Mouse (Mus musculus): Measurements from ENCODE around the gene Tmem217. TPM values are rescaled to one million over a fixed set of nuclear protein-coding genes. Genes with fewer than 3 reads are reported as not detected.

The Tmem217 gene
- total and polyA plus RNA-seq, 3 experiments = 0.26 to 0.76 TPM; not detected in 1

DNA sequence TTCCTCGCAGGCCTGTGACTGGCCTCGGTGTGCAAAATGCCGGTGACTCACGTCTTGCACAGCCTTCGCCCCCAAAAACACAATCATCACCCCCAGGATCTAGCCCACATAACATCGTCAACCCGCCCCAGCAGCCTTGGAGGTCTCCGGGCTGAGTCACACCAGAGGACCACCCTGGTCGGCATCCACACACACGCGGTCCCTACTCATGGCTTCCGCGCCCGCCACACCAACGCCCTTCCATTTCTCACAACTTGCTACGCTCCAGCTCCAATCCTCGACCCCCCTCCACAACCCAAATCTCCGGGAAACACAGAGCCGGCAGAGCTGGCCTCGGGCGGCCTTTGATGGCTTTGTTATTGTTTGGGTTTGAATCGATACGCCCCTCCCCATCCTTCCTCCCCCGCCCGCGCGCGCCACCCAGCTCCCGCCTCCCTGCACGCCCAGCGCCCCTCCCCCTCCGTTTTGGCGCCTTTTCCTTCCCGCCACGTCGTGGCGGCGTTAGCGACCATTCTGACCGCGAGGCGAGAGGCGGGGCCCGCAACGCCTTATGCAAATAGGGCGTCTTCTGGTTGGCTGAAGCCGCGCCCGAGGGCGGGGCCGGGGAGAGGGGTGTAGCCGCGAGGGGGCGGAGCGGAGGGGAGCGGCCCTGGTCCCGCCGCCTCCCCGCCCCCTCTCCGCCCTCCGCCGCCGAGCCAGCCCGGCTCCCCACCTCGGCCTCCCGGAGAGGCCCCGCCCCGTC is 62.0 kb downstream of the Tmem217 start:
- in situ Hi-C loops (cut with MboI; ENCODE audit: low pct_ligation_motif_present, low pct_unique_long_range_greater_than_20kb, low sequenced_read_pairs) (loop anchor here (5.0 kb wide), 1 partner anchor 93 kb away; no protein-coding TSS in a partner anchor), dilution Hi-C loops (cut with MboI; ENCODE audit: extremely low pct_ligation_motif_present, extremely low pct_unique_long_range_greater_than_20kb, low sequenced_read_pairs) (no loop called here)
- no peaks in the 10 kb centered on the region for H3K27me3 ChIP-seq (replicated peaks)
- DNase-seq (ENCODE audit: extremely low read depth) = peak; percentile 99
- peaks cover 13 to 36% of the 10 kb centered on the region in 2 experiments for H3K36me3 ChIP-seq (replicated peaks in 1 of 2; ENCODE audit: control insufficient read depth in 1 of 2, insufficient read depth in 1 of 2, low read length in 1 of 2)
- peak overlapping the region; percentile 90 for H3K9ac ChIP-seq (ENCODE audit: insufficient read depth, low read depth)
- peaks cover 6 to 33% of the 10 kb centered on the region in 2 experiments; a peak in 3 of 4 replicates for H3K4me1 ChIP-seq (ENCODE audit: control insufficient read depth in 1 of 2, insufficient read depth in 2 of 2)
- H3K27ac ChIP-seq (ENCODE audit: insufficient read depth, low read depth) = peak overlapping the region; percentile 80
- H3K79me2 ChIP-seq (replicated peaks; ENCODE audit: control insufficient read depth, extremely low read depth, insufficient read depth, poor library complexity, severe bottlenecking) = peaks cover 43% of the 10 kb centered on the region
- H3K9me3 ChIP-seq (replicated peaks; ENCODE audit: low read length) = no peaks in the 10 kb centered on the region
- peak overlapping the region; percentile 75 for H3K4me2 ChIP-seq (ENCODE audit: insufficient read depth, low read depth, poor library complexity, severe bottlenecking)
- no peak for TF ChIP-seq ZC3H11A (IDR thresholded peaks at IDR 0.05; ENCODE audit: low read depth, low read length)
- TF ChIP-seq ZNF384 (IDR thresholded peaks at IDR 0.05; ENCODE audit: low read depth, low read length) = no peak
- no peak for TF ChIP-seq TBP (conservative IDR thresholded peaks at IDR 0.05; ENCODE audit: low read depth, low read length)
- no peak for TF ChIP-seq NELFE (IDR thresholded peaks at IDR 0.05; ENCODE audit: low read depth, low read length)
- TF ChIP-seq CHD2 (IDR thresholded peaks at IDR 0.05; ENCODE audit: low read length) = peak; percentile 85
- TF ChIP-seq PAX5 (IDR thresholded peaks at IDR 0.05; ENCODE audit: low read length) = no peak
- TF ChIP-seq MEF2A (IDR thresholded peaks at IDR 0.05; ENCODE audit: borderline replicate concordance, low read depth, low read length) = no peak
- TF ChIP-seq KAT2A (IDR thresholded peaks at IDR 0.05; ENCODE audit: insufficient replicate concordance, low read length) = peak; percentile 78
- TF ChIP-seq EP300 (IDR thresholded peaks at IDR 0.05; ENCODE audit: low read length) = no peak
- TF ChIP-seq MXI1 (IDR thresholded peaks at IDR 0.05; ENCODE audit: low read depth, low read length) = peak; percentile 69; the same call in 1 of the 2 replicates
- no peak for TF ChIP-seq MAFK (IDR thresholded peaks at IDR 0.05; ENCODE audit: insufficient replicate concordance, low read length)
- TF ChIP-seq HCFC1 (IDR thresholded peaks at IDR 0.05; ENCODE audit: low read depth, low read length) = no peak; the same call in 1 of the 2 replicates
- peak; percentile 92 for TF ChIP-seq SIN3A (IDR thresholded peaks at IDR 0.05; ENCODE audit: low read length)
- TF ChIP-seq MYC (IDR thresholded peaks at IDR 0.05; ENCODE audit: low read depth, low read length) = peak; percentile 32; the same call in 1 of the 2 replicates
- no peak for TF ChIP-seq GABPA (IDR thresholded peaks at IDR 0.05; ENCODE audit: insufficient replicate concordance, low read depth, low read length)
- TF ChIP-seq CTCF (conservative IDR thresholded peaks at IDR 0.05 in 1 of 2, IDR thresholded peaks at IDR 0.05 in 1 of 2; ENCODE audit: low read depth in 2 of 2, low read length in 2 of 2) = no peak
- TF ChIP-seq MAZ (IDR thresholded peaks at IDR 0.05; ENCODE audit: low read depth, low read length) = peak; percentile 94
- no peak for TF ChIP-seq NRF1 (IDR thresholded peaks at IDR 0.05; ENCODE audit: low read depth, low read length)
- no peak; the same call in 1 of the 2 replicates for TF ChIP-seq IRF4 (IDR thresholded peaks at IDR 0.05; ENCODE audit: low read depth, low read length)
- TF ChIP-seq TCF12 (IDR thresholded peaks at IDR 0.05; ENCODE audit: low read depth, low read length) = no peak
- no peak for TF ChIP-seq USF2 (conservative IDR thresholded peaks at IDR 0.05; ENCODE audit: low read depth, low read length)
- no peak for TF ChIP-seq RCOR1 (conservative IDR thresholded peaks at IDR 0.05; ENCODE audit: low read depth, low read length)
- no peak for TF ChIP-seq SMC3 (IDR thresholded peaks at IDR 0.05; ENCODE audit: low read depth, low read length)
- no peak for TF ChIP-seq ZKSCAN1 (IDR thresholded peaks at IDR 0.05; ENCODE audit: borderline replicate concordance, low read depth, low read length)
- TF ChIP-seq MAX (IDR thresholded peaks at IDR 0.05; ENCODE audit: low read length) = no peak; the same call in 1 of the 2 replicates
- no peak for TF ChIP-seq ZMIZ1 (IDR thresholded peaks at IDR 0.05; ENCODE audit: low read depth, low read length)
- peak; percentile 95 for TF ChIP-seq E2F4 (IDR thresholded peaks at IDR 0.05; ENCODE audit: insufficient replicate concordance, low read depth, low read length)
- TF ChIP-seq JUND (conservative IDR thresholded peaks at IDR 0.05; ENCODE audit: low read depth, low read length) = no peak
- TF ChIP-seq JUN (IDR thresholded peaks at IDR 0.05; ENCODE audit: insufficient read depth, low read depth, low read length) = no peak
- no peak for TF ChIP-seq USF1 (IDR thresholded peaks at IDR 0.05; ENCODE audit: low read depth, low read length)
- no peak for TF ChIP-seq CHD1 (IDR thresholded peaks at IDR 0.05; ENCODE audit: low read depth, low read length)
- no peak for TF ChIP-seq UBTF (IDR thresholded peaks at IDR 0.05; ENCODE audit: low read depth, low read length)
- TF ChIP-seq RAD21 (IDR thresholded peaks at IDR 0.05; ENCODE audit: low read depth, low read length) = no peak
- TF ChIP-seq BHLHE40 (IDR thresholded peaks at IDR 0.05; ENCODE audit: low read depth, low read length) = peak; percentile 63
- peak; percentile 21; the same call in 1 of the 2 replicates for TF ChIP-seq POLR2A (IDR thresholded peaks at IDR 0.05; ENCODE audit: low read depth, low read length)
- TF ChIP-seq ELF1 (IDR thresholded peaks at IDR 0.05; ENCODE audit: low read depth, low read length) = peak; percentile 59; the same call in 1 of the 2 replicates
- peak; percentile 44 for TF ChIP-seq ETS1 (conservative IDR thresholded peaks at IDR 0.05; ENCODE audit: low read depth, low read length)
- TF ChIP-seq POLR2AphosphoS2 (IDR thresholded peaks at IDR 0.05; ENCODE audit: low read depth, low read length) = no peak
- peak overlapping the region; percentile 72 to 93 (median 74) for H3K4me3 ChIP-seq (replicated peaks in 1 of 3; ENCODE audit: low read depth in 2 of 3, low read length in 2 of 3, poor library complexity in 1 of 3)

Measured in CH12.LX (cell line).